Mouse (Mus musculus): Measurements from ENCODE around the gene Setdb1. TPM values are rescaled to one million over a fixed set of nuclear protein-coding genes. Genes with fewer than 3 reads are reported as not detected.

The Setdb1 gene
- total and polyA plus RNA-seq, 3 experiments, result 33.7 to 49.5 (median 43.2) TPM

DNA sequence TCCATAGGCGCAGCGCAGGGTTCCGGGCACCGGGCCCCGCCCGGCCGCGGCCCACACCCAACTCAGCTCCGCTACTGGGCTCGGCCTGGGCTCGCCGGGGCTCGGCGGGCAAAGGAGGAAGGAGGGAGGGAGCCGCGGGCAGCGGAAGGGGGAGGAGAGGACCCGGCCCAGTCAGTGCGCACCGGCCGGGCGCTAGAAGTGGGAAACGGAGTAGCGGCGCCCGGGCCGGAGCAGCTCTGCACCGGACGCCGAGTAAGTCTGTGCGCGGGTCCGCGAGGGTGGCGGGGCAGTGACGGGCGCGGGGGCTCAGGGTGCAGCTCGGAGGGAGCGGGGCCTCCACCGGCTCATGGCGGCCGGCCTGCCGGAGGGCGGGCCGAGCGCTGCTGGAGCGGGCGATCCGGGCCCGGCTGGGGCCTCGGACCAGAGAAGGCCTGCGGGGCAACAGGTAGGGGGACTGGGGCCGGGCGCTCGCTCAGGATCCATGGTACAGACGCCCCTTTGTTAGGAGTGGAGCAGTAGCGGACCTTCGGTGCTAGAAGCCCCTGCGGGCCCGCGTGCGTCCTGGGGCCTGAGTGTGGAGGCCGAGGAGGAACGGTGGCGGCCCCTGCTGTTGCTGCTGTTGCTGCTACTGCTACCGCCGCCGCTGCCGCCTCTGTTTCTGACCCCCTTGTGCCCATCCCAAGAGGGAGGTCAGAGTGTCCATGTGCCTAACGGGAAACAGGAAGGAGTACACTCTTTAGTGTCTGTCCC is 41.7 kb downstream of the Setdb1 start:
- Histone ChIP-seq H3K4me2 (ENCODE audit: insufficient read depth, low read depth, poor library complexity, severe bottlenecking) (peak overlapping the region; percentile 100), H3K4me3 (replicated peaks in 1 of 3; ENCODE audit: low read depth in 2 of 3, low read length in 2 of 3, poor library complexity in 1 of 3) (peak overlapping the region; percentile 79 to 85 (median 83)), H3K36me3 (replicated peaks in 1 of 2; ENCODE audit: control insufficient read depth in 1 of 2, insufficient read depth in 1 of 2, low read length in 1 of 2) (peaks cover 10 to 26% of the 10 kb centered on the region in 2 experiments), H3K79me2 (replicated peaks; ENCODE audit: control insufficient read depth, extremely low read depth, insufficient read depth, poor library complexity, severe bottlenecking) (peaks cover 45% of the 10 kb centered on the region), H3K4me1 (ENCODE audit: control insufficient read depth in 1 of 2, insufficient read depth in 2 of 2) (peaks cover 24 to 55% of the 10 kb centered on the region in 2 experiments), H3K9ac (ENCODE audit: insufficient read depth, low read depth) (peak overlapping the region; percentile 97), H3K9me3 (replicated peaks; ENCODE audit: low read length) (no peaks in the 10 kb centered on the region), H3K27ac (ENCODE audit: insufficient read depth, low read depth) (peak overlapping the region; percentile 34), H3K27me3 (replicated peaks) (no peaks in the 10 kb centered on the region)
- peak; percentile 70 for DNase-seq (ENCODE audit: extremely low read depth)
- TF ChIP-seq ZKSCAN1 (IDR thresholded peaks at IDR 0.05; ENCODE audit: borderline replicate concordance, low read depth, low read length) (no peak), NELFE (IDR thresholded peaks at IDR 0.05; ENCODE audit: low read depth, low read length) (peak; percentile 78), CTCF (conservative IDR thresholded peaks at IDR 0.05 in 1 of 2, IDR thresholded peaks at IDR 0.05 in 1 of 2; ENCODE audit: low read depth in 2 of 2, low read length in 2 of 2) (peak in 1 of 2 experiments; percentile 56; a peak in 2 of 4 replicates), EP300 (IDR thresholded peaks at IDR 0.05; ENCODE audit: low read length) (no peak), KAT2A (IDR thresholded peaks at IDR 0.05; ENCODE audit: insufficient replicate concordance, low read length) (0 out of 2 replicates have a peak, but pooled peaks have one; percentile 17), JUND (conservative IDR thresholded peaks at IDR 0.05; ENCODE audit: low read depth, low read length) (no peak), UBTF (IDR thresholded peaks at IDR 0.05; ENCODE audit: low read depth, low read length) (peak; percentile 99), SMC3 (IDR thresholded peaks at IDR 0.05; ENCODE audit: low read depth, low read length) (peak; percentile 18), RCOR1 (conservative IDR thresholded peaks at IDR 0.05; ENCODE audit: low read depth, low read length) (no peak), ETS1 (conservative IDR thresholded peaks at IDR 0.05; ENCODE audit: low read depth, low read length) (no peak; the same call in 1 of the 2 replicates), CHD1 (IDR thresholded peaks at IDR 0.05; ENCODE audit: low read depth, low read length) (peak; percentile 77; the same call in 1 of the 2 replicates), MEF2A (IDR thresholded peaks at IDR 0.05; ENCODE audit: borderline replicate concordance, low read depth, low read length) (no peak), HCFC1 (IDR thresholded peaks at IDR 0.05; ENCODE audit: low read depth, low read length) (peak; percentile 35; the same call in 1 of the 2 replicates), MYC (IDR thresholded peaks at IDR 0.05; ENCODE audit: low read depth, low read length) (peak; percentile 61; the same call in 1 of the 2 replicates), POLR2AphosphoS2 (IDR thresholded peaks at IDR 0.05; ENCODE audit: low read depth, low read length) (no peak), NRF1 (IDR thresholded peaks at IDR 0.05; ENCODE audit: low read depth, low read length) (peak; percentile 46), E2F4 (IDR thresholded peaks at IDR 0.05; ENCODE audit: insufficient replicate concordance, low read depth, low read length) (no peak), MAFK (IDR thresholded peaks at IDR 0.05; ENCODE audit: insufficient replicate concordance, low read length) (no peak), RAD21 (IDR thresholded peaks at IDR 0.05; ENCODE audit: low read depth, low read length) (no peak; the same call in 1 of the 2 replicates), MAZ (IDR thresholded peaks at IDR 0.05; ENCODE audit: low read depth, low read length) (peak; percentile 55; the same call in 1 of the 2 replicates), POLR2A (IDR thresholded peaks at IDR 0.05; ENCODE audit: low read depth, low read length) (peak; percentile 74), BHLHE40 (IDR thresholded peaks at IDR 0.05; ENCODE audit: low read depth, low read length) (no peak), USF2 (conservative IDR thresholded peaks at IDR 0.05; ENCODE audit: low read depth, low read length) (no peak), GABPA (IDR thresholded peaks at IDR 0.05; ENCODE audit: insufficient replicate concordance, low read depth, low read length) (no peak), USF1 (IDR thresholded peaks at IDR 0.05; ENCODE audit: low read depth, low read length) (no peak), MXI1 (IDR thresholded peaks at IDR 0.05; ENCODE audit: low read depth, low read length) (peak; percentile 70), ZC3H11A (IDR thresholded peaks at IDR 0.05; ENCODE audit: low read depth, low read length) (no peak), IRF4 (IDR thresholded peaks at IDR 0.05; ENCODE audit: low read depth, low read length) (peak; percentile 31; the same call in 1 of the 2 replicates), SIN3A (IDR thresholded peaks at IDR 0.05; ENCODE audit: low read length) (no peak; the same call in none of the 2 replicates), ELF1 (IDR thresholded peaks at IDR 0.05; ENCODE audit: low read depth, low read length) (peak; percentile 60), ZMIZ1 (IDR thresholded peaks at IDR 0.05; ENCODE audit: low read depth, low read length) (peak; percentile 42; the same call in 1 of the 2 replicates), MAX (IDR thresholded peaks at IDR 0.05; ENCODE audit: low read length) (no peak), TCF12 (IDR thresholded peaks at IDR 0.05; ENCODE audit: low read depth, low read length) (peak; percentile 78), ZNF384 (IDR thresholded peaks at IDR 0.05; ENCODE audit: low read depth, low read length) (no peak), JUN (IDR thresholded peaks at IDR 0.05; ENCODE audit: insufficient read depth, low read depth, low read length) (no peak), TBP (conservative IDR thresholded peaks at IDR 0.05; ENCODE audit: low read depth, low read length) (no peak), PAX5 (IDR thresholded peaks at IDR 0.05; ENCODE audit: low read length) (no peak), CHD2 (IDR thresholded peaks at IDR 0.05; ENCODE audit: low read length) (no peak)
- dilution Hi-C loops (cut with MboI; ENCODE audit: extremely low pct_ligation_motif_present, extremely low pct_unique_long_range_greater_than_20kb, low sequenced_read_pairs), result no loop called here
- in situ Hi-C loops (cut with MboI; ENCODE audit: low pct_ligation_motif_present, low pct_unique_long_range_greater_than_20kb, low sequenced_read_pairs), result loop anchor here (5.0 kb wide), 1 partner anchor 37 kb away; no protein-coding TSS in a partner anchor
